Mouse (Mus musculus) embryonic facial prominence, embryonic 11.5 days (tissue): ENCODE results near the gene T. TPM values are rescaled to one million over a fixed set of nuclear protein-coding genes. Genes with fewer than 3 reads are reported as not detected.
A peak's percentile ranks its signal among the peaks of the same experiment; 100 is the strongest.
"Not testable (repeated sequence)": the region's sequence is repeated elsewhere in the genome, so short reads cannot be mapped to it uniquely, and the experiment has no call there.

Experiments
- ATAC-seq: fragments of 200-750 bp; cut with Nextera tagmentation; replicated peaks from 2 replicates; pipeline ENCODE4 v1.8.0; 2017; ENCODE audit warnings: low read depth; ENCODE audit not compliant: insufficient number of reproducible peaks, low FRiP score, low TSS enrichment
- DNase-seq: peaks from one replicate; pipeline ENCODE4 v3.0.0-alpha.2; 2015; ENCODE audit warnings: low spot score
- H3K27ac ChIP-seq: fragments of 300-500 bp; sonication (generic); replicated peaks from 2 replicates; pipeline ENCODE4 v1.5.1; 2014; ENCODE audit warnings: mild to moderate bottlenecking, low read depth, low read length, control low read depth
- H3K27me3 ChIP-seq: fragments of 300-500 bp; sonication (generic); 2 replicates; pipeline ENCODE4 v1.6.1; 2014; ENCODE audit warnings: mild to moderate bottlenecking, low read length, moderate library complexity, mixed read lengths; ENCODE audit not compliant: control insufficient read depth, insufficient read depth
- H3K36me3 ChIP-seq: fragments of 300-500 bp; sonication (generic); replicated peaks from 2 replicates; pipeline ENCODE4 v1.6.1; 2014; ENCODE audit warnings: low read depth, mild to moderate bottlenecking, low read length, moderate library complexity, mixed read lengths; ENCODE audit not compliant: control insufficient read depth, insufficient read depth
- H3K4me1 ChIP-seq: fragments of 300-500 bp; sonication (generic); 2 replicates; pipeline ENCODE4 v1.6.1; 2014; ENCODE audit warnings: low read length, mixed read lengths; ENCODE audit not compliant: control insufficient read depth, insufficient read depth
- H3K4me2 ChIP-seq: fragments of 300-500 bp; sonication (generic); 2 replicates; pipeline ENCODE4 v1.6.1; 2014; ENCODE audit warnings: low read depth, mild to moderate bottlenecking, control low read depth, low read length, moderate library complexity
- H3K4me3 ChIP-seq: fragments of 300-500 bp; sonication (generic); 2 replicates; pipeline ENCODE4 v1.5.1; 2014; ENCODE audit warnings: low read depth, low read length, control low read depth
- H3K9ac ChIP-seq: fragments of 300-500 bp; sonication (generic); replicated peaks from 2 replicates; pipeline ENCODE4 v1.6.1; 2014; ENCODE audit warnings: mild to moderate bottlenecking, control low read depth, low read length
- H3K9me3 ChIP-seq: fragments of 300-500 bp; sonication (generic); replicated peaks from 2 replicates; pipeline ENCODE4 v1.6.1; 2016; ENCODE audit warnings: mild to moderate bottlenecking, low read length, inconsistent platforms, mixed read lengths; ENCODE audit not compliant: control insufficient read depth
- WGBS: fragments of 180-500 bp; shearing (Covaris S2); extraction: QIAGEN DNeasy Blood & Tissue Kit; methylation state at CpG from one replicate; pipeline ENCODE4 v1.1.7; 2014; 5-methylcytosine and 5-hydroxymethylcytosine counted together
- polyA plus RNA-seq: library from polyadenylated mRNA; unstranded; fragments of >200 nt; fragmentation: Nextera tagmentation; extraction: Ambion mirVana; gene quantifications from 2 replicates; pipeline ENCODE4 v1.2.1, GENCODE M21; 2014

T gene
- polyA plus RNA-seq, 1 experiment from 2014 or later, result 0.27 TPM

GRCm38 (mm10) chr17:8403932-8404331, 30.3 kb upstream of the T start:
- 38% methylated on average over 6 of the region's 8 CpGs for WGBS

GRCm38 (mm10) chr17:8406285-8406684, 27.9 kb upstream of the T start:
- ATAC-seq (no peak), DNase-seq (no peak)
- H3K27ac ChIP-seq, result no peak overlapping the region

More at GRCm38 (mm10) chr17:8403932-8404331, 30.3 kb upstream of the T start:
- not testable (repeated sequence) for H3K9ac ChIP-seq, H3K4me3 ChIP-seq, DNase-seq, H3K27me3 ChIP-seq, ATAC-seq, H3K4me2 ChIP-seq, H3K27ac ChIP-seq, H3K4me1 ChIP-seq, H3K9me3 ChIP-seq, H3K36me3 ChIP-seq

GRCm38 (mm10) chr17:8408002-8408401, 26.2 kb upstream of the T start:
- not testable (repeated sequence) for ATAC-seq, H3K9me3 ChIP-seq, H3K4me2 ChIP-seq, H3K27me3 ChIP-seq, H3K27ac ChIP-seq, H3K4me3 ChIP-seq, H3K36me3 ChIP-seq, H3K4me1 ChIP-seq, DNase-seq, H3K9ac ChIP-seq
- 58% methylated on average over 4 of the region's 4 CpGs for WGBS

More at GRCm38 (mm10) chr17:8406285-8406684, 27.9 kb upstream of the T start:
- WGBS, result 20% methylated on average over 6 of the region's 6 CpGs
- no peaks in the 10 kb centered on the region for H3K9me3 ChIP-seq
- no peaks in the 10 kb centered on the region; the same call in 1 of the 2 replicates for H3K27me3 ChIP-seq
- H3K4me1 ChIP-seq, result peaks cover 8% of the 10 kb centered on the region
- H3K4me3 ChIP-seq, result no peak overlapping the region
- no peak overlapping the region for H3K9ac ChIP-seq
- no peaks in the 10 kb centered on the region for H3K36me3 ChIP-seq
- no peak overlapping the region for H3K4me2 ChIP-seq

- no peaks in the 10 kb centered on the region; the same call in 1 of the 2 replicates for H3K27me3 ChIP-seq
- H3K4me2 ChIP-seq, result peak overlapping the region; percentile 19; the same call in 1 of the 2 replicates
- no peaks in the 10 kb centered on the region for H3K9me3 ChIP-seq
- DNase-seq (no peak), ATAC-seq (0 out of 2 replicates have a peak, but pooled peaks have one; percentile 12)
- no peak overlapping the region for H3K4me3 ChIP-seq
- peaks cover 8% of the 10 kb centered on the region for H3K4me1 ChIP-seq
- H3K27ac ChIP-seq, result no peak overlapping the region
- WGBS, result 3% methylated on average over 16 of the region's 16 CpGs
- H3K9ac ChIP-seq, result peak overlapping the region; percentile 4
- no peaks in the 10 kb centered on the region for H3K36me3 ChIP-seq
Measured at GRCm38 (mm10) chr17:8408589-8409295, 25.5 kb upstream of the T start.

- H3K4me3 ChIP-seq, result no peak overlapping the region
- H3K4me1 ChIP-seq, result peaks cover 8% of the 10 kb centered on the region
- no peaks in the 10 kb centered on the region for H3K9me3 ChIP-seq
- 72% methylated on average over 2 of the region's 2 CpGs for WGBS
- no peak overlapping the region for H3K4me2 ChIP-seq
- no peak overlapping the region for H3K27ac ChIP-seq
- DNase-seq (no peak), ATAC-seq (no peak)
- H3K9ac ChIP-seq, result no peak overlapping the region
- no peaks in the 10 kb centered on the region for H3K36me3 ChIP-seq
- H3K27me3 ChIP-seq, result no peaks in the 10 kb centered on the region; the same call in 1 of the 2 replicates
Measured at GRCm38 (mm10) chr17:8410330-8410729, 23.9 kb upstream of the T start.

- no peaks in the 10 kb centered on the region for H3K9me3 ChIP-seq
- H3K27ac ChIP-seq, result no peak overlapping the region
- ATAC-seq (no peak), DNase-seq (no peak)
- H3K4me1 ChIP-seq, result peaks cover 6% of the 10 kb centered on the region
- no peak overlapping the region for H3K9ac ChIP-seq
- no peaks in the 10 kb centered on the region for H3K36me3 ChIP-seq
- WGBS, result 67% methylated on average over 5 of the region's 5 CpGs
- H3K4me3 ChIP-seq, result no peak overlapping the region
- no peaks in the 10 kb centered on the region; the same call in 1 of the 2 replicates for H3K27me3 ChIP-seq
- H3K4me2 ChIP-seq, result no peak overlapping the region
Measured at GRCm38 (mm10) chr17:8413656-8414055, 20.6 kb upstream of the T start.

- H3K4me1 ChIP-seq, result no peaks in the 10 kb centered on the region
- H3K27me3 ChIP-seq, result no peaks in the 10 kb centered on the region; the same call in 1 of the 2 replicates
- no peak for ATAC-seq
- no peak overlapping the region for H3K9ac ChIP-seq
- no peaks in the 10 kb centered on the region for H3K9me3 ChIP-seq
- WGBS, result 9% methylated on average over 8 of the region's 8 CpGs
- DNase-seq, result no peak
- H3K27ac ChIP-seq, result no peak overlapping the region
- H3K4me2 ChIP-seq, result no peak overlapping the region
- H3K4me3 ChIP-seq, result no peak overlapping the region
- H3K36me3 ChIP-seq, result no peaks in the 10 kb centered on the region
Measured at GRCm38 (mm10) chr17:8415533-8415932, 18.7 kb upstream of the T start.

GRCm38 (mm10) chr17:8416865-8417264, 17.4 kb upstream of the T start:
- Histone ChIP-seq H3K27me3 (no peaks in the 10 kb centered on the region; the same call in 1 of the 2 replicates), H3K4me2 (no peak overlapping the region), H3K9me3 (no peaks in the 10 kb centered on the region), H3K4me3 (no peak overlapping the region), H3K4me1 (no peaks in the 10 kb centered on the region), H3K36me3 (no peaks in the 10 kb centered on the region), H3K27ac (no peak overlapping the region), H3K9ac (no peak overlapping the region)
- no peak for ATAC-seq
- DNase-seq, result no peak
- WGBS, result 53% methylated on average over 8 of the region's 8 CpGs
